Mouse (Mus musculus): ENCODE measurements around the gene Rhbdf1.

DNA sequence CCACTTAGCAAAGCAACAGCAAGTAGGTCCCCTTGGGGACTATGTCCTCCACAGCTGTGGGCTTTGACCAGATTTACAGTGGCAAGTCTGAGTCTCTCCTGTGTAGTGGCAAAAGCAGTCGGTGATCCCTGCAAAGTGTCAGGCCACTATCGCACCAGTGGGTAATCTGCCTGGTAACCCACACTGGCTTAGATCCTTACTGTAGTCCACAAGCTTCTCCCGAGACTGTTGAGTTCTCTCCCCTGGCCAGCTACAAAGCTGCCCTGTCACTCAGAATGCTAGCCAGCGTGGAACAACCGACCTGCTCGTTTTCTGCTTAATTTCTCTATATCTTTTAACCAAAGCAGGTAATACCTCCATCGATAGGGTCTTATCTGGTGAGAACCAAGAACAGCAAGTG lies 61.8 kb downstream of the Rhbdf1 start:
- TF ChIP-seq GATA1 (IDR thresholded peaks at IDR 0.05; ENCODE audit: borderline replicate concordance, low read length) (no peak), FLI1 (IDR thresholded peaks at IDR 0.05; ENCODE audit: low read length) (no peak)
